Mouse (Mus musculus): ENCODE results near the gene Rrp8. TPM values are rescaled to one million over a fixed set of nuclear protein-coding genes. Genes with fewer than 3 reads are reported as not detected.

Gene Rrp8
- polyA plus RNA-seq, 1 experiment from 2014 or later, result 29.2 TPM

GRCm38 (mm10) chr7:105733836-105734235, 3.3 kb downstream of the Rrp8 start:
- H3K27me3 ChIP-seq, result no peaks in the 10 kb centered on the region
- peaks cover 40% of the 10 kb centered on the region for H3K4me1 ChIP-seq (replicated peaks)
- no peaks in the 10 kb centered on the region for H3K9me3 ChIP-seq
- WGBS, result 95% methylated on average over 11 of the region's 11 CpGs
- H3K4me2 ChIP-seq (replicated peaks), result no peak overlapping the region
- no peak overlapping the region for H3K4me3 ChIP-seq (replicated peaks)
- peaks cover 47% of the 10 kb centered on the region for H3K36me3 ChIP-seq
- no peak overlapping the region for H3K9ac ChIP-seq (replicated peaks)
- ATAC-seq, result no peak
- no peak overlapping the region for H3K27ac ChIP-seq

GRCm38 (mm10) chr7:105728701-105729428, 8.3 kb downstream of the Rrp8 start:
- peak; percentile 57; the same call in 1 of the 2 replicates for ATAC-seq

GRCm38 (mm10) chr7:105726980-105727325, 10.2 kb downstream of the Rrp8 start:
- Histone ChIP-seq H3K27me3 (no peaks in the 10 kb centered on the region), H3K9ac (replicated peaks) (0 out of 2 replicates have a peak overlapping the region, but pooled peaks have one; percentile 40), H3K27ac (no peak overlapping the region), H3K4me2 (replicated peaks) (no peak overlapping the region), H3K4me3 (replicated peaks) (no peak overlapping the region), H3K36me3 (peaks cover 21% of the 10 kb centered on the region), H3K9me3 (no peaks in the 10 kb centered on the region), H3K4me1 (replicated peaks) (peaks cover 17% of the 10 kb centered on the region)
- WGBS, result 90% methylated on average over 4 of the region's 4 CpGs
- no peak for ATAC-seq

More at GRCm38 (mm10) chr7:105728701-105729428, 8.3 kb downstream of the Rrp8 start:
- H3K4me2 ChIP-seq (replicated peaks), result no peak overlapping the region
- H3K9me3 ChIP-seq, result no peaks in the 10 kb centered on the region
- H3K27me3 ChIP-seq, result no peaks in the 10 kb centered on the region
- H3K4me3 ChIP-seq (replicated peaks), result no peak overlapping the region
- H3K9ac ChIP-seq (replicated peaks), result peak overlapping the region; percentile 37; the same call in 1 of the 2 replicates
- H3K27ac ChIP-seq, result peak overlapping the region; percentile 45
- H3K4me1 ChIP-seq (replicated peaks), result peaks cover 17% of the 10 kb centered on the region
- WGBS, result 31% methylated on average over 6 of the region's 6 CpGs
- H3K36me3 ChIP-seq, result peaks cover 40% of the 10 kb centered on the region

DNA sequence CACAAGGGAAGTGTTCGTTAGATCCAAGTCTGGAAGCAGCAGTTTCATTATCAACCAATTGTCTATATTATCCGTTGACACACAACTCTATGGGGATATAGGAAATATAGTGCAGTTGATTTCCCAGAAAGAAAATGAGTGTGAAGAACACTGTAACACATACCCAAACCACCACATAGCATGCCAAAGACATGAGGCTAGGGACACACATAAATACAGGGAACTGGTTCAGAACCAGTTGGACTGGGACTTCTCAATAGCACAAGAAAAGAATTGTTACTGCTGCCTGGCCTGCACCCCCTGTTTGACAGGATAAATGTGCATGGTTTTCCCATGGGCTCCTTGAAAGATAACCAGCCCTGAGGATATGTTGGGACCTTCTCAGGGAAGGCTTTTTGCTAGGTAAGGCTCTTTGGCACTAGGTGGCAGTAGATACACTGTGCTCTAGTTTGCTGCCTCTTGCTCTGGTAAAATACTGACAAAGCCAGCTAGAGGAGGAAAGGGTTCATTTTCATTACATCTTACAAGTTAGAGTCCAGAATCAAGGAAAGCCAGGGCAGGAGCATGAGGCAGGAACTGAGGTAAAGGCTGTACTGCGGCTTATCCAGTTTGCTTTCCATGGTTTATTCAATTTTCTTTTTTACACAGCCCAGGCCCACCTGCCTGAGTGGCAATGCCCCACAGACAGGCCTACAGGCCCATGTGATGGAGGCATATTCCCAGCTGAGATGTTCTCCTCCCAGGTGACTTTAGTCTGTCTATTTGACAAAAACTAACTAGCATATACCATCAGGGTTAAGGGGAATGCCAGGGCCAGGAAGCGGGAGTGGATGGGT, 10.8 kb downstream of the Rrp8 start:
- peak; percentile 87 for ATAC-seq
- Histone ChIP-seq H3K4me3 (replicated peaks) (no peak overlapping the region), H3K9me3 (no peaks in the 10 kb centered on the region), H3K27me3 (no peaks in the 10 kb centered on the region), H3K27ac (no peak overlapping the region), H3K36me3 (peaks cover 15% of the 10 kb centered on the region), H3K4me1 (replicated peaks) (peaks cover 17% of the 10 kb centered on the region), H3K4me2 (replicated peaks) (no peak overlapping the region), H3K9ac (replicated peaks) (0 out of 2 replicates have a peak overlapping the region, but pooled peaks have one; percentile 40)
- WGBS, result 84% methylated on average over 4 of the region's 4 CpGs

DNA sequence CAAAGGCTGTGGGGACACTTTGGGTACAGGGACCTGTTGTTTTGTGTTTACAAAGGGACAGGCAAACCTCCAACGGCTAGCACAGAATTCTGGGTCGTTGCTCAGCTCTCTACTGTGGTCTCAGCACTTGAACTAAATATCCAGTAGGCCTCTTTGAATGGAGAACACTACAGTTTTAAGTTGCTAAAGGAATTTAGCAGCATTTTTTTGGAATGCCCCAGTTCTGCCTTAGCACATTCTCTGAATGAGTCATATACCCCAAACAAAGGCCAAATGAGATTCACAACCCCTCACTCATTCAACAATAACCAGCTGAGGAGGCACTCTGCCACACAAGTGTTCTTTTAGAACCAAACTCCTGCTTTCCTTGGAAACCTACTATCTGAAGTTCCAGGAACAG, 15.3 kb downstream of the Rrp8 start:
- Histone ChIP-seq H3K27me3 (no peaks in the 10 kb centered on the region), H3K4me3 (replicated peaks) (no peak overlapping the region), H3K27ac (no peak overlapping the region), H3K9ac (replicated peaks) (no peak overlapping the region), H3K4me1 (replicated peaks) (peaks cover 3% of the 10 kb centered on the region), H3K9me3 (no peaks in the 10 kb centered on the region), H3K4me2 (replicated peaks) (no peak overlapping the region), H3K36me3 (no peaks in the 10 kb centered on the region)
- 81% methylated on average over 2 of the region's 2 CpGs for WGBS
- ATAC-seq, result no peak

DNA sequence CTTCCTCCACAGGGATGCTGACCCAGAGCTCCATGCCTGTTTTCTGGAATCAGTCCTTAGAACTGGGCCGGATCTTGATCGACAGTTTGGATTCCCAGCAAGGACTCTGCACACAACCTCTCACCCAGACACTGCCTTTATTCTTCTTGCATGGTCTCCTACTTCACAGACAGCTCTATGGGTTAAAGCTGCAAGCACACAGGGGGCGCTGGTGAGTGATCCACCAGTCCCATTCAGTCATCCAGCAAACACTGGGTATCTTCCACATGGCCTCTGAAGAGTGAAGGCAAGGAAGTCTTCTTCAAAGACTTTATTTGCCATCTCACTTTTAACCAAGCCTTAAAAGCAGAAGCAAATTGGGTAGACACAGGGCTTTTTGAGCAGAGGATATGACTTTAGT, 21.8 kb downstream of the Rrp8 start:
- no peaks in the 10 kb centered on the region for H3K4me1 ChIP-seq (replicated peaks)
- no peak for ATAC-seq
- H3K9me3 ChIP-seq, result no peaks in the 10 kb centered on the region
- 59% methylated on average over 3 of the region's 3 CpGs for WGBS
- H3K27me3 ChIP-seq, result no peaks in the 10 kb centered on the region
- no peak overlapping the region for H3K9ac ChIP-seq (replicated peaks)
- no peak overlapping the region for H3K4me3 ChIP-seq (replicated peaks)
- no peak overlapping the region for H3K4me2 ChIP-seq (replicated peaks)
- H3K27ac ChIP-seq, result no peak overlapping the region
- no peaks in the 10 kb centered on the region for H3K36me3 ChIP-seq

DNA sequence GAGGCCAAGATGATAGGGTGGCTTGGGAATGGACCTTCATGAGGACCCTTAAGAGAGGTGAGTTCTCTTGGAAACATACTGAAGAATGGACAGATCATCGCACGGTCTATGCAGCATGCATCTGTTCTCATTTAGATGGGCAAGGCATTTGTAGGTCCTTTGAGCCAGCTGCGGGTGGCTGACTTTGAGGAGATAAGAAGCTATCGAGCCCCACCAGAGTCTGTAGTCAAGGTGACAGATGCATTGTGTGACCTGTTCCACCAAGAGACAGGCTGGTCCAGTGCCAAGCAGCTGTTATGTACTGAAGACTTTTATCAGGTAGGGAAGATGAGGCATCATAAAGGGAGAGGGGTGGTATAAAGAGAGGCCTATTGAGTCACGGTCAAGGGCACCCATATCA, 28.5 kb downstream of the Rrp8 start:
- Histone ChIP-seq H3K36me3 (no peaks in the 10 kb centered on the region), H3K27ac (no peak overlapping the region), H3K4me1 (replicated peaks) (no peaks in the 10 kb centered on the region), H3K9me3 (no peaks in the 10 kb centered on the region), H3K4me2 (replicated peaks) (no peak overlapping the region), H3K4me3 (replicated peaks) (no peak overlapping the region), H3K9ac (replicated peaks) (no peak overlapping the region), H3K27me3 (no peaks in the 10 kb centered on the region)
- no peak for ATAC-seq
- 96% methylated on average over 5 of the region's 5 CpGs for WGBS

DNA sequence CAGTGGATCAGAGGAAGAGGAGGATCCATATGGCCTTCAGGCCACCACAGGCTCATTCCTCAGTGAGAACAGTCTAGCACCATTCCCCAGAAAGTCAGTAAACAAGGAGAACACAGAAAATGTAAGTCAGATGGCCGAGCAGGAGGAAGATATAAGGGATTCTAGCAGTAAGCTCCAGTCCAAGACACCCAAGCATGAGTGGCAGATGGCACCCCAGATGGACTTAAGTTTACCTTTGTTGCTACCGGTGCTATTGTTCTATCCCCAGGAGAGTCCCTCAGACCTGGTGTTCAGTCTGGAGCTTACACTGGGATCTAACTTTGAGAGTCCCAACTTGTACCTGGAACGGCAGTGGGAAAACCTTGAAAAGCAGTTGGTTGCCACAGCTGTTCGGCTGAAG, 33.4 kb downstream of the Rrp8 start:
- H3K9me3 ChIP-seq, result no peaks in the 10 kb centered on the region
- WGBS, result 90% methylated on average over 4 of the region's 4 CpGs

DNA sequence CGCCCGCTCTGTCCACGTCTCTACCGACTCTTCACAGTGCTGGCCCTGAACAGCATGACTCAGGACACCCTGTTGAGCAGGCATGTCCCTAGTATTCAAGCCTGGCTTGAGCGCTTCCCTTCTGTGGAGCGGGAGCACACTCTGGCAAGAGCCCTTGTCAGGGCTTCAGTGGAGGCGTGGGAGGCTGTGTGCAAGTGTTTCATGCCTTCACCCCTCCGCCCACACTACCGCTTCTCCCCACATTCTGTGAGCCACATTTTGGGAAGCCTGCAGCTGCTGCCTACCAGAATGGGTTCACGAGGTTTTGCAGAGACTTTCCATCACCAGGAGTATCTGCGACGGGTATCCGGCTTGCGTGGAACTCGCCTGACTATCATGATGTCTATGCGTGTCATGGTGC, 34.0 kb downstream of the Rrp8 start:
- no peak overlapping the region for H3K9ac ChIP-seq (replicated peaks)
- no peaks in the 10 kb centered on the region for H3K9me3 ChIP-seq
- H3K27ac ChIP-seq, result no peak overlapping the region
- H3K4me2 ChIP-seq (replicated peaks), result no peak overlapping the region
- H3K4me3 ChIP-seq (replicated peaks), result no peak overlapping the region
- no peaks in the 10 kb centered on the region for H3K36me3 ChIP-seq
- no peaks in the 10 kb centered on the region for H3K4me1 ChIP-seq (replicated peaks)
- WGBS, result 84% methylated on average over 16 of the region's 16 CpGs
- ATAC-seq, result no peak
- no peaks in the 10 kb centered on the region for H3K27me3 ChIP-seq

More for the DNA sequence above, 33.4 kb downstream of the Rrp8 start:
- Histone ChIP-seq H3K27ac (no peak overlapping the region), H3K4me3 (replicated peaks) (no peak overlapping the region), H3K36me3 (no peaks in the 10 kb centered on the region), H3K27me3 (no peaks in the 10 kb centered on the region), H3K4me1 (replicated peaks) (no peaks in the 10 kb centered on the region), H3K9ac (replicated peaks) (no peak overlapping the region), H3K4me2 (replicated peaks) (no peak overlapping the region)
- ATAC-seq, result no peak

GRCm38 (mm10) chr7:105690875-105691274, 46.3 kb downstream of the Rrp8 start:
- WGBS, result 76% methylated on average over 1 of the region's 1 CpGs
- 0 out of 2 replicates have a peak, but pooled peaks cover under 1% of the 10 kb centered on the region for H3K4me1 ChIP-seq (replicated peaks)

DNA sequence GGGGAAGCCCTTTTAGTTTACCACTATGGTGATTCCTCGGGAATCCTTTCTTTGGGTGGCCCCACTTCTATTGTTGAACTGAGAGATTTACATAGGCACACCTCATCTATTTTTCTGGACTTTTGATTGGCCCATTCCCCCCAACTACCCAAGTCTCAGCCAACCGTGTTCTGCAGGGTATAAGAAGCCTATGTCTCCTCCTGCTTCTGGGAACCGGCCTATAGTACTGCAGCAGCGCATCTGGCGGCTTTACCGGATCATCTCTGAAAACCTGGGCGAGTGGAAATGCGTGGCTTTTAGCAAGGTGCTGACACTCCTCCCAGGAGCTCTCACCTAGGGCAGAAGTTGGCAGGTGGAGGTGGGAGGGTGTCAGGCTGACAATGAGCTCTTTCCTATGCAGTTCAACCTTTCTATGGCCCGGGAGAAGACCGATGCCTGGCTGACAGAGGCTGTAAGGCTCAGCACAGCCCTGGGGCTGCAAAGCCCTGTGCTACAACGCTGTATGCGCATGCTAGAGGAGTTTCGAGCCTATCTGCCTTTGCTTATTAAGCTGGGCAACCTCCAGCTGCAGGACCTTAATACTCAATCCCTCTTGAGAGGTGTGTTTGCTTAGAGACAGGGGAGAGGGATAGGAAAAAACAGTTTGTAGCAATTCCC, 51.5 kb downstream of the Rrp8 start:
- Histone ChIP-seq H3K9ac (replicated peaks) (0 out of 2 replicates have a peak overlapping the region, but pooled peaks have one; percentile 16), H3K4me2 (replicated peaks) (peak overlapping the region; percentile 33), H3K9me3 (no peaks in the 10 kb centered on the region), H3K4me3 (replicated peaks) (0 out of 2 replicates have a peak overlapping the region, but pooled peaks have one; percentile 7), H3K27me3 (no peaks in the 10 kb centered on the region), H3K4me1 (replicated peaks) (0 out of 2 replicates have a peak, but pooled peaks cover 4% of the 10 kb centered on the region), H3K36me3 (no peaks in the 10 kb centered on the region), H3K27ac (no peak overlapping the region)
- peak; percentile 79 for ATAC-seq
- WGBS, result 13% methylated on average over 13 of the region's 13 CpGs

More at GRCm38 (mm10) chr7:105690875-105691274, 46.3 kb downstream of the Rrp8 start:
- Histone ChIP-seq H3K4me2 (replicated peaks) (no peak overlapping the region), H3K9me3 (no peaks in the 10 kb centered on the region), H3K9ac (replicated peaks) (no peak overlapping the region), H3K4me3 (replicated peaks) (no peak overlapping the region), H3K27me3 (no peaks in the 10 kb centered on the region), H3K36me3 (no peaks in the 10 kb centered on the region), H3K27ac (no peak overlapping the region)
- no peak for ATAC-seq

Data from midbrain, embryonic 13.5 days (tissue).